Mouse (Mus musculus) MEL (cell line): Measurements from ENCODE around the gene Gcm1. TPM values are rescaled to one million over a fixed set of nuclear protein-coding genes. Genes with fewer than 3 reads are reported as not detected.
A peak's percentile ranks its signal among the peaks of the same experiment; 100 is the strongest.

Experiments used
- DNase-seq: peaks from one replicate; pipeline ENCODE4 v3.0.0; 2011; ENCODE audit warnings: low read depth, low spot score
- H3K27ac ChIP-seq: 2 replicates; pipeline ENCODE4 v1.5.1; 2012; ENCODE audit warnings: low read depth, mild to moderate bottlenecking, control low read depth, low read length, moderate library complexity; ENCODE audit not compliant: control insufficient read depth
- H3K27me3 ChIP-seq, 2 experiments: fragments of 150-350 bp in 1 of 2; sonication (generic) in 1 of 2; 2 replicates each; pipeline ENCODE4 v1.6.1; 2012; ENCODE audit warnings: low read length in 2 of 2, mild to moderate bottlenecking in 2 of 2, improper control_type of control experiment in 1 of 2, moderate library complexity in 1 of 2; ENCODE audit not compliant: insufficient read depth in 2 of 2, control insufficient read depth in 1 of 2
- H3K36me3 ChIP-seq, 2 experiments: 2 replicates each; pipeline ENCODE4 v1.6.1; 2012 to 2014; ENCODE audit warnings: low read length in 2 of 2, improper control_type of control experiment in 1 of 2, inconsistent platforms in 1 of 2, mild to moderate bottlenecking in 1 of 2; ENCODE audit not compliant: insufficient read depth in 2 of 2, control insufficient read depth in 1 of 2
- H3K4me1 ChIP-seq, 2 experiments: fragments of 150-350 bp in 1 of 2; sonication (generic) in 1 of 2; 2 replicates each; pipeline ENCODE4 v1.6.1; 2012; ENCODE audit warnings: low read length in 2 of 2, improper control_type of control experiment in 1 of 2, mild to moderate bottlenecking in 1 of 2; ENCODE audit not compliant: insufficient read depth in 2 of 2, control insufficient read depth in 1 of 2
- H3K4me3 ChIP-seq, 2 experiments: fragments of 150-350 bp in 1 of 2; sonication (generic) in 1 of 2; 2 replicates each; pipeline ENCODE4 v1.5.1; 2012; ENCODE audit warnings: low read depth in 2 of 2, low read length in 2 of 2, mild to moderate bottlenecking in 2 of 2, moderate library complexity in 2 of 2, control low read depth in 1 of 2, improper control_type of control experiment in 1 of 2; ENCODE audit not compliant: control insufficient read depth in 1 of 2, insufficient read depth in 1 of 2
- H3K79me2 ChIP-seq: 2 replicates; pipeline ENCODE4 v1.6.1; 2012; ENCODE audit warnings: mild to moderate bottlenecking, low read length, moderate library complexity; ENCODE audit not compliant: control insufficient read depth, poor library complexity, insufficient read depth
- H3K9ac ChIP-seq: 2 replicates; pipeline ENCODE4 v1.6.1; 2012; ENCODE audit warnings: low read depth, mild to moderate bottlenecking, control low read depth, low read length, moderate library complexity; ENCODE audit not compliant: control insufficient read depth, poor library complexity, severe bottlenecking
- H3K9me3 ChIP-seq: fragments of 150-350 bp; sonication (generic); replicated peaks from 2 replicates; pipeline ENCODE4 v1.6.1; 2012; ENCODE audit warnings: mild to moderate bottlenecking, low read length, improper control_type of control experiment, moderate library complexity; ENCODE audit not compliant: insufficient read depth
- BHLHE40 ChIP-seq: IDR thresholded peaks from 2 replicates; pipeline ENCODE4 v1.6.1; 2012; ENCODE audit warnings: low read depth, mild to moderate bottlenecking, inconsistent platforms, low read length, improper control_type of control experiment, borderline replicate concordance
- CTCF ChIP-seq, 3 experiments: IDR thresholded peaks in 2 of 3; conservative IDR thresholded peaks in 1 of 3; 2 replicates each; pipeline ENCODE4 v1.5.1; 2011 to 2012; ENCODE audit warnings: low read length in 3 of 3, low read depth in 2 of 3, mild to moderate bottlenecking in 2 of 3, improper control_type of control experiment in 1 of 3, inconsistent platforms in 1 of 3, mixed read lengths in 1 of 3, moderate library complexity in 1 of 3; ENCODE audit not compliant: control insufficient read depth in 1 of 3, insufficient read depth in 1 of 3, poor library complexity in 1 of 3, severe bottlenecking in 1 of 3
- E2F4 ChIP-seq: IDR thresholded peaks from 2 replicates; pipeline ENCODE4 v1.6.1; 2011; ENCODE audit warnings: low read depth, low read length, improper control_type of control experiment, borderline replicate concordance
- ELF1 ChIP-seq: IDR thresholded peaks from 2 replicates; pipeline ENCODE4 v1.6.1; 2014; ENCODE audit warnings: low read depth, mild to moderate bottlenecking, inconsistent platforms, low read length, improper control_type of control experiment, moderate library complexity
- EP300 ChIP-seq, 2 experiments: IDR thresholded peaks; 2 replicates each; pipeline ENCODE4 v1.6.1; 2011; ENCODE audit warnings: improper control_type of control experiment in 2 of 2, low read length in 2 of 2, low read depth in 1 of 2, mild to moderate bottlenecking in 1 of 2
- ETS1 ChIP-seq: IDR thresholded peaks from 2 replicates; pipeline ENCODE4 v1.6.1; 2012; ENCODE audit warnings: low read depth, mild to moderate bottlenecking, inconsistent platforms, low read length, improper control_type of control experiment, moderate library complexity
- HCFC1 ChIP-seq: IDR thresholded peaks from 2 replicates; pipeline ENCODE4 v1.6.1; 2012; ENCODE audit warnings: low read depth, mild to moderate bottlenecking, inconsistent platforms, low read length, improper control_type of control experiment, moderate library complexity
- JUND ChIP-seq: IDR thresholded peaks from 2 replicates; pipeline ENCODE4 v1.6.1; 2011; ENCODE audit warnings: low read depth, mild to moderate bottlenecking, improper control_type of control experiment, low read length
- KAT2A ChIP-seq: conservative IDR thresholded peaks from 2 replicates; pipeline ENCODE4 v1.6.1; 2012; ENCODE audit warnings: low read depth, low read length, improper control_type of control experiment, inconsistent platforms
- MAFK ChIP-seq: IDR thresholded peaks from 2 replicates; pipeline ENCODE4 v1.6.1; 2011; ENCODE audit warnings: low read depth, mild to moderate bottlenecking, low read length, improper control_type of control experiment, borderline replicate concordance
- MAX ChIP-seq: IDR thresholded peaks from 2 replicates; pipeline ENCODE4 v1.6.1; 2011; ENCODE audit warnings: low read length, improper control_type of control experiment
- MAZ ChIP-seq: IDR thresholded peaks from 2 replicates; pipeline ENCODE4 v1.6.1; 2012; ENCODE audit warnings: low read depth, mild to moderate bottlenecking, inconsistent platforms, low read length, improper control_type of control experiment
- MXI1 ChIP-seq: IDR thresholded peaks from 2 replicates; pipeline ENCODE4 v1.6.1; 2011; ENCODE audit warnings: mild to moderate bottlenecking, low read depth, low read length, improper control_type of control experiment
- MYB ChIP-seq: IDR thresholded peaks from 2 replicates; pipeline ENCODE4 v1.6.1; 2011; ENCODE audit warnings: mild to moderate bottlenecking, low read depth, low read length, improper control_type of control experiment
- MYC ChIP-seq: IDR thresholded peaks from 2 replicates; pipeline ENCODE4 v1.6.1; 2011; ENCODE audit warnings: low read depth, mild to moderate bottlenecking, low read length, improper control_type of control experiment, moderate library complexity
- NELFE ChIP-seq: IDR thresholded peaks from 2 replicates; pipeline ENCODE4 v1.6.1; 2011; ENCODE audit warnings: low read depth, low read length, improper control_type of control experiment
- NRF1 ChIP-seq: IDR thresholded peaks from 2 replicates; pipeline ENCODE4 v1.6.1; 2014; ENCODE audit warnings: low read depth, mild to moderate bottlenecking, inconsistent platforms, low read length, improper control_type of control experiment, moderate library complexity; ENCODE audit not compliant: poor library complexity, insufficient read depth, severe bottlenecking
- POLR2A ChIP-seq, 2 experiments: IDR thresholded peaks; 2 replicates each; pipeline ENCODE4 v1.6.1; 2011 to 2012; ENCODE audit warnings: low read length in 2 of 2, mild to moderate bottlenecking in 2 of 2, control low read depth in 1 of 2, improper control_type of control experiment in 1 of 2, low read depth in 1 of 2, moderate library complexity in 1 of 2; ENCODE audit not compliant: control insufficient read depth in 1 of 2, insufficient read depth in 1 of 2, poor library complexity in 1 of 2
- POLR2AphosphoS2 ChIP-seq: IDR thresholded peaks from 2 replicates; pipeline ENCODE4 v1.6.1; 2011; ENCODE audit warnings: low read length, improper control_type of control experiment
- RAD21 ChIP-seq: IDR thresholded peaks from 2 replicates; pipeline ENCODE4 v1.6.1; 2011; ENCODE audit warnings: mild to moderate bottlenecking, low read depth, low read length, improper control_type of control experiment
- RCOR1 ChIP-seq: IDR thresholded peaks from 2 replicates; pipeline ENCODE4 v1.6.1; 2012; ENCODE audit warnings: low read depth, mild to moderate bottlenecking, inconsistent platforms, low read length, improper control_type of control experiment
- SIN3A ChIP-seq: IDR thresholded peaks from 2 replicates; pipeline ENCODE4 v1.6.1; 2012; ENCODE audit warnings: low read length, improper control_type of control experiment, inconsistent platforms
- SMC3 ChIP-seq: IDR thresholded peaks from 2 replicates; pipeline ENCODE4 v1.6.1; 2011; ENCODE audit warnings: low read depth, low read length, improper control_type of control experiment
- TBP ChIP-seq: IDR thresholded peaks from 2 replicates; pipeline ENCODE4 v1.8.0; 2011; ENCODE audit warnings: low read depth, low read length, improper control_type of control experiment
- TCF12 ChIP-seq: IDR thresholded peaks from 2 replicates; pipeline ENCODE4 v1.6.1; 2014; ENCODE audit warnings: low read depth, mild to moderate bottlenecking, inconsistent platforms, low read length, improper control_type of control experiment, moderate library complexity
- UBTF ChIP-seq: IDR thresholded peaks from 2 replicates; pipeline ENCODE4 v1.6.1; 2012; ENCODE audit warnings: low read depth, mild to moderate bottlenecking, inconsistent platforms, low read length, improper control_type of control experiment, moderate library complexity, borderline replicate concordance; ENCODE audit not compliant: insufficient read depth
- USF1 ChIP-seq: IDR thresholded peaks from 2 replicates; pipeline ENCODE4 v1.6.1; 2014; ENCODE audit warnings: low read depth, mild to moderate bottlenecking, inconsistent platforms, low read length, improper control_type of control experiment, moderate library complexity
- USF2 ChIP-seq, 2 experiments: IDR thresholded peaks; 2 replicates each; pipeline ENCODE4 v1.6.1; 2011 to 2012; ENCODE audit warnings: improper control_type of control experiment in 2 of 2, low read length in 2 of 2, borderline replicate concordance in 1 of 2, inconsistent platforms in 1 of 2, low read depth in 1 of 2, mild to moderate bottlenecking in 1 of 2; ENCODE audit not compliant: insufficient read depth in 1 of 2
- ZC3H11A ChIP-seq: IDR thresholded peaks from 2 replicates; pipeline ENCODE4 v1.6.1; 2012; ENCODE audit warnings: low read depth, mild to moderate bottlenecking, inconsistent platforms, low read length, improper control_type of control experiment
- ZMIZ1 ChIP-seq: IDR thresholded peaks from 2 replicates; pipeline ENCODE4 v1.6.1; 2012; ENCODE audit warnings: low read depth, mild to moderate bottlenecking, inconsistent platforms, low read length, improper control_type of control experiment, moderate library complexity
- ZNF384 ChIP-seq: IDR thresholded peaks from 2 replicates; pipeline ENCODE4 v1.6.1; 2012; ENCODE audit warnings: low read depth, mild to moderate bottlenecking, inconsistent platforms, low read length, improper control_type of control experiment
- polyA plus RNA-seq, 2 experiments: library from polyadenylated mRNA; stranded (reverse) in 1 of 2; unstranded in 1 of 2; fragments of >175 nt in 1 of 2; fragments of >200 nt in 1 of 2; gene quantifications; 2 replicates each; pipeline versions ENCODE4 v1.2.1 to v1.2.4; 2012; ENCODE audit warnings: low replicate concordance in 2 of 2, low read depth in 1 of 2; ENCODE audit not compliant: insufficient read length in 2 of 2, insufficient read depth in 1 of 2, missing spikeins in 1 of 2
- total RNA-seq: library from RNA; depleted of rRNA; stranded (reverse); fragments of 300-350 nt; gene quantifications from 2 replicates; pipeline ENCODE4 v1.2.3, GENCODE M21; 2012

Gcm1 gene
- total and polyA plus RNA-seq, 3 experiments, result not detected

GRCm38 (mm10) chr9:78105501-78105932 lies 53.8 kb downstream of the Gcm1 start (continued):
- TF ChIP-seq RAD21, result no peak

- DNase-seq, result no peak
- H3K9ac ChIP-seq, result no peak overlapping the region
These were observed 55.1 kb downstream of the Gcm1 start for GRCm38 (mm10) chr9:78106821-78107220.

GRCm38 (mm10) chr9:78107582-78107911 lies 55.8 kb downstream of the Gcm1 start:
- Histone ChIP-seq H3K36me3 (peaks cover 1 to 52% of the 10 kb centered on the region in 2 experiments; a peak in 3 of 4 replicates), H3K9me3 (no peaks in the 10 kb centered on the region), H3K27ac (peak overlapping the region; percentile 99), H3K4me3 (peak overlapping the region; percentile 70 to 86), H3K4me1 (peaks cover 12 to 42% of the 10 kb centered on the region in 2 experiments), H3K9ac (peak overlapping the region; percentile 98), H3K79me2 (peaks cover 28% of the 10 kb centered on the region), H3K27me3 (no peaks in the 10 kb centered on the region)
- DNase-seq, result no peak
- TF ChIP-seq BHLHE40 (no peak), NELFE (no peak), SMC3 (no peak), RAD21 (no peak), ZNF384 (peak; percentile 80), POLR2AphosphoS2 (no peak), NRF1 (no peak), CTCF (IDR thresholded peaks at IDR 0.05 in 2 of 3, conservative IDR thresholded peaks at IDR 0.05 in 1 of 3; ENCODE audit: control insufficient read depth in 1 of 3, insufficient read depth in 1 of 3, low read depth in 2 of 3, low read length in 3 of 3, poor library complexity in 1 of 3, severe bottlenecking in 1 of 3) (no peak), E2F4 (no peak), TCF12 (no peak), USF2 (IDR thresholded peaks at IDR 0.05; ENCODE audit: borderline replicate concordance in 1 of 2, insufficient read depth in 1 of 2, low read depth in 1 of 2, low read length in 2 of 2) (no peak), HCFC1 (no peak), MXI1 (no peak; the same call in 1 of the 2 replicates), MAX (no peak), POLR2A (IDR thresholded peaks at IDR 0.05; ENCODE audit: control insufficient read depth in 1 of 2, insufficient read depth in 1 of 2, low read depth in 1 of 2, low read length in 2 of 2, poor library complexity in 1 of 2) (no peak), UBTF (no peak), USF1 (no peak), KAT2A (no peak), JUND (no peak), ZMIZ1 (no peak), ELF1 (no peak), TBP (peak; percentile 47; the same call in 1 of the 2 replicates), SIN3A (peak; percentile 69; the same call in 1 of the 2 replicates)

More at GRCm38 (mm10) chr9:78106821-78107220, 55.1 kb downstream of the Gcm1 start:
- Histone ChIP-seq H3K4me1 (peaks cover 14 to 39% of the 10 kb centered on the region in 2 experiments), H3K27me3 (no peaks in the 10 kb centered on the region), H3K27ac (no peak overlapping the region), H3K9me3 (no peaks in the 10 kb centered on the region), H3K36me3 (peaks cover 6 to 50% of the 10 kb centered on the region in 2 experiments), H3K4me3 (peak overlapping the region in 1 of 2 experiments; percentile 70; a peak in 3 of 4 replicates)
- no peak for TF ChIP-seq HCFC1
- TF ChIP-seq POLR2A (IDR thresholded peaks at IDR 0.05; ENCODE audit: control insufficient read depth in 1 of 2, insufficient read depth in 1 of 2, low read depth in 1 of 2, low read length in 2 of 2, poor library complexity in 1 of 2), result no peak
- no peak for TF ChIP-seq NELFE
- TF ChIP-seq CTCF (IDR thresholded peaks at IDR 0.05 in 2 of 3, conservative IDR thresholded peaks at IDR 0.05 in 1 of 3; ENCODE audit: control insufficient read depth in 1 of 3, insufficient read depth in 1 of 3, low read depth in 2 of 3, low read length in 3 of 3, poor library complexity in 1 of 3, severe bottlenecking in 1 of 3), result no peak
- no peak for TF ChIP-seq MAX
- no peak for TF ChIP-seq UBTF
- TF ChIP-seq MAFK, result no peak
- TF ChIP-seq MYB, result no peak
- no peak for TF ChIP-seq RCOR1
- no peak for TF ChIP-seq KAT2A
- TF ChIP-seq ZC3H11A, result no peak
- TF ChIP-seq ELF1, result no peak
- no peak for TF ChIP-seq MAZ
- no peak for TF ChIP-seq ETS1
- no peak for TF ChIP-seq MYC
- no peak for TF ChIP-seq POLR2AphosphoS2
- no peak for TF ChIP-seq EP300 (IDR thresholded peaks at IDR 0.05; ENCODE audit: low read depth in 1 of 2, low read length in 2 of 2)
- TF ChIP-seq, all 39 proteins: peak for 0
- peaks cover 32% of the 10 kb centered on the region for H3K79me2 ChIP-seq
